Mouse (Mus musculus) lung, postnatal 0 days (tissue): ENCODE measurements around the gene Mrap2.

Experiments used
- CTCF ChIP-seq: IDR thresholded peaks from 2 replicates; pipeline ENCODE4 v1.5.1; 2016; ENCODE audit warnings: antibody characterized with exemption, mild to moderate bottlenecking
- EP300 ChIP-seq: IDR thresholded peaks from 2 replicates; pipeline ENCODE4 v1.6.1; 2016; ENCODE audit warnings: antibody characterized with exemption, mild to moderate bottlenecking, control low read depth

DNA sequence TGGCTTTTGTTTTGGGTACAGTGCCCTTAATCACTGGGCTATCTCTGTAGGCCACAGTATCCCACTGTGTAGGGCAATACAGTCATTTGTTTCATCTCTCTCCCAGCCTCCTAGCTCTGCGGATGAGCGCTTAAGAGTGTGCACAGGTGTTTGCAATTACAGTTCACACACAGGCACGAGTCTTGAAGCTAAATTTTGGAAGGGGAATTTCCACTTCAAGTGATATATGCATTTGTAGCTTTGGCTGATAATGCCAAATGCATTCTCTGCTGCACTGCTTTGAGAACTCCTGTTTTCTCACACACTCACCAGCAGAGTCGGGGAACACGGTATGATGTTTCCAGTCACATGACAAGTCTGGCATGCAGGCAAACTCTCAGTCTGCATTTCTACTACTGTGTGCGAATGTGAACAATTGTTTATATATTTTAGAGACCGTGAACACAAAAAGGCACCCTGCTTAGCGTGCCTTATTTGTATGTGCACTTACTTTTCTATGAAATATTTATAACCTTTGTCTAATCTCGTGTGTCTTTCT, 22.1 kb upstream of the Mrap2 start:
- TF ChIP-seq CTCF = no peak
- no peak for TF ChIP-seq EP300
